Mouse (Mus musculus) liver, embryonic 12.5 days (tissue): Measurements from ENCODE around the gene Hpcal1. TPM values are rescaled to one million over a fixed set of nuclear protein-coding genes. Genes with fewer than 3 reads are reported as not detected.
A peak's percentile ranks its signal among the peaks of the same experiment; 100 is the strongest.

Experiments used
- ATAC-seq: fragments of 200-750 bp; cut with Nextera tagmentation; 2 replicates; pipeline ENCODE4 v1.8.0; 2017; ENCODE audit warnings: moderate number of reproducible peaks, mild to moderate bottlenecking, moderate library complexity
- H3K27ac ChIP-seq: fragments of 300-500 bp; sonication (generic); 2 replicates; pipeline ENCODE4 v1.5.1; 2016; ENCODE audit warnings: mild to moderate bottlenecking
- H3K27me3 ChIP-seq: fragments of 300-500 bp; sonication (generic); replicated peaks from 2 replicates; pipeline ENCODE4 v1.6.1; 2016; ENCODE audit warnings: mild to moderate bottlenecking, moderate library complexity
- H3K36me3 ChIP-seq: fragments of 300-500 bp; sonication (generic); 2 replicates; pipeline ENCODE4 v1.6.1; 2016; ENCODE audit warnings: mild to moderate bottlenecking, moderate library complexity
- H3K4me1 ChIP-seq: fragments of 300-500 bp; sonication (generic); 2 replicates; pipeline ENCODE4 v1.6.1; 2016
- H3K4me2 ChIP-seq: fragments of 300-500 bp; sonication (generic); 2 replicates; pipeline ENCODE4 v1.6.1; 2016; ENCODE audit warnings: mild to moderate bottlenecking, moderate library complexity
- H3K4me3 ChIP-seq: fragments of 300-500 bp; sonication (generic); 2 replicates; pipeline ENCODE4 v1.5.1; 2016; ENCODE audit warnings: mild to moderate bottlenecking, moderate library complexity
- H3K9ac ChIP-seq: fragments of 300-500 bp; sonication (generic); 2 replicates; pipeline ENCODE4 v1.6.1; 2016; ENCODE audit warnings: mild to moderate bottlenecking, moderate library complexity
- H3K9me3 ChIP-seq: fragments of 300-500 bp; sonication (generic); replicated peaks from 2 replicates; pipeline ENCODE4 v1.6.1; 2016; ENCODE audit warnings: mild to moderate bottlenecking, moderate library complexity
- WGBS: fragments of 180-500 bp; shearing (Covaris S2); methylation state at CpG from one replicate; pipeline ENCODE4 v1.1.7; 2016; ENCODE audit not compliant: insufficient replicate concordance; 5-methylcytosine and 5-hydroxymethylcytosine counted together
- polyA plus RNA-seq: library from polyadenylated mRNA; unstranded; fragments of >200 nt; fragmentation: Nextera tagmentation; extraction: Ambion mirVana; gene quantifications from 2 replicates; pipeline ENCODE4 v1.2.1, GENCODE M21; 2016

Hpcal1 gene
- polyA plus RNA-seq, 1 experiment from 2014 or later: 17.6 TPM

DNA sequence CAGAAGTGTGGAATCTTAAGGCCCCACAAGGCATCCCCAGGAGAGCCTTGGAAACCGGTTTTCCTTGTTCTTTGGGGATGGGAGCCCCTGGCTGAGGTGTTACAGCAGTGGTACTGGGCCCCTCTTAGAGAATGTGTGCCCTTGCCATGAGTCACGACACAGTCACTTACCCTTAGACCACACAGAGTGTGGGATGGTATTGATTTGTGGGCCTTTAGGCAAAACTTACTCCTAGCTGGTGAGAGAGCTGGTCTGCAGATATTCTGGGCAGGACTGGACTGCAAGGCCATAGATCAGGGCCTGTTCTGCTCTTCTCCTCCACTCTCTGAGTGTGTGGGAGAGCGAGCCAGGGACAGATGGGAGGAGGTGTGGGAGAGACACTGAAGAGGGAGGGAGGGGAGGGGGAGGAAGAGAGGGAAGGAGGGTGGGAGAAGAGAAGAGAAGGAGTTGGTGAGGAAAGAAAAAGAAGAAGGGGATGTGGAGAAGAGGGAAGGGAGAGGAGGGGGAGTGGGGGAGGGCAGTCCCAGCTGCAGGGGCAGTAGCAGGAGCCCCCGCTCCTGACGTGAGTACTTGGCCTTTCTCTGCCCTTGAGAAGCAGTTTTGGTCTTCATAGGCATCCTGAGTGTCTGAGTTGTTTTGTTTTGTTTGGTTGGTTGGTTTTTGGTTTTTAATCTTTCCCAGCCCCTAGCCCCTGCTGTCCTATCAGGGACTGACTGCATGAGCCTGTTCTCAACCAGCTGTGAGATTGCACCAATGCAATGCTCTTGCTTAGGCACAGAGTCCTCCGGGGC lies 42.7 kb downstream of the Hpcal1 start:
- Histone ChIP-seq H3K36me3 (no peaks in the 10 kb centered on the region), H3K9me3 (no peaks in the 10 kb centered on the region), H3K4me1 (peaks cover 65% of the 10 kb centered on the region), H3K9ac (no peak overlapping the region), H3K4me2 (no peak overlapping the region), H3K4me3 (no peak overlapping the region), H3K27me3 (no peaks in the 10 kb centered on the region), H3K27ac (no peak overlapping the region)
- no peak for ATAC-seq
- WGBS: 48% methylated on average over 6 of the region's 6 CpGs

DNA sequence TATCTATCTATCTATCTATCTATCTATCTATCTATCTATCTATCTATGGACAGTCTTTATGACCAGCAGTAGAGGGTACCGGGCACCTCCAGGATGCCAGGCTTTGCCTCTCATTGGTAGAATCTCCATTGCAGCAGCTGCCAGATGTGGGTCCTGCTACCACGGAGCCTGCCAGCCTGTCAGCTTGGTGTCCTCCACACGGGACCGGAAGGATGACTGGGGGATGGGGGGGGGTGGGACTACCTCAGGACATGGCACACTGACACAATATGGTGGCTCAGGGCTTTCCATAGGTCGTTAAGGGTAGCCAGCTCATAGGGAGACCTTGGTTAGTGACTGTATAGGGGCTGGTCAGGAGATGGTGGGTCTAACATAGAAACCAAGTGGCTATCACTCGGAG lies 45.7 kb downstream of the Hpcal1 start:
- Histone ChIP-seq H3K4me3 (no peak overlapping the region), H3K4me1 (peaks cover 82% of the 10 kb centered on the region), H3K4me2 (no peak overlapping the region), H3K9ac (0 out of 2 replicates have a peak overlapping the region, but pooled peaks have one; percentile 2), H3K27me3 (no peaks in the 10 kb centered on the region), H3K9me3 (no peaks in the 10 kb centered on the region), H3K27ac (no peak overlapping the region), H3K36me3 (no peaks in the 10 kb centered on the region)
- no peak for ATAC-seq
- 71% methylated on average over 6 of the region's 6 CpGs for WGBS

DNA sequence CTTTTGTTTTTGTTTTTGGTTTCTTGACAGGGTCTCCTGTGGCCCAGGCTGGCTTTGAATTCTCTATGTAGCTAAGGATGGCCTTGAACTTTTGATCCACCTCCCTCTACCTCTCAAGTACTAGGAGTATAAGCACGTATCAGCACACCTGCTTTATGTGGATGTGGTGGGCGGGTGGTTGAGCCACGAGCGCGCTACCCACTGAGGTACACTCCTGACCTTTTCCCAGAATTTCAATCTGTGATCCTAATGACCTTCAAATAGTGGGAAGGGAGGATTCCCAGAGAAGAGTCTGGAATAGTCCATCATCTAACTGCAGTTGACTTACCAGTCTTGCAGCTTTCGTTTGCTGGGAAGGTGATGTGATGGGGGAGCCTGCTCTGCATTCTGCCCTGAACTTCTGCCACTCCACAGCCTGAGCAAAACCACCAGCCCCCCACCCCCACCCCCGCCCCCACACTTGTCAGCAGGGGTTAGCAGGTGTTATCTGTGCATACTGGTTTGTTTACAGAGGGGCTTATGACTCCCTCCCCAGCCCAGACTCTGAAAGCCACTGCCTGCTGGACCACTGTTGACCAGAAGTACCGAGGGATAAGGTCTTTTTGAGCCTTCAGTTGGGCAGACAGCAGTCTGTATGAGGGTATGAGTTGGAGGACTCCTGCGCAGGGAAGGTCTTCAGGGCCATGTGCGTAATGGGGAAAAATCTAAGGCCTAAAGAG lies 46.4 kb downstream of the Hpcal1 start:
- Histone ChIP-seq H3K9ac (no peak overlapping the region), H3K36me3 (no peaks in the 10 kb centered on the region), H3K27me3 (no peaks in the 10 kb centered on the region), H3K9me3 (no peaks in the 10 kb centered on the region), H3K27ac (peak overlapping the region; percentile 15; the same call in 1 of the 2 replicates), H3K4me2 (no peak overlapping the region), H3K4me3 (no peak overlapping the region), H3K4me1 (peaks cover 84% of the 10 kb centered on the region)
- 52% methylated on average over 10 of the region's 10 CpGs for WGBS
- 0 out of 2 replicates have a peak, but pooled peaks have one; percentile 38 for ATAC-seq

DNA sequence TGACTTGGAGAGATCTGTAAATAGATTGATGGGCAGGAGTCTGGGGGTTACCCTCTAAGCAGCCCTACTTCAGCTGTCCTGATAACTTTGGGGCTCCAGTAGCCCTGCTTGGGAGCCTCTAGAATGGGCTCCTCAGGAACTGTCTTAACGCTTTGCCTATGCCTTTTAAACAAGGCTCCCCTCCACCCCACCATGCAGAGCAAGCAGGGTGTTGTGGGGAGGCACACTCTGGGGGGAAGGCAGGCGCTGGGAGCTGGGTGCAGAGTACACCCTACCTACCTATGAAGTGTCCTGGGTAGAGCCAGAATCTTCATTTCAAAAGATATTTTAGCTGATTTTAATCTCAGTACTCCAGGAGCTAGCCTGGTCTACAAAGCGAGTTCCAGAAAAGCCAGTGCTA lies 47.2 kb downstream of the Hpcal1 start:
- whole genome bisulfite sequencing: 54% methylated on average over 3 of the region's 3 CpGs
- no peak overlapping the region for H3K9ac ChIP-seq
- H3K9me3 ChIP-seq: no peaks in the 10 kb centered on the region
- H3K36me3 ChIP-seq: no peaks in the 10 kb centered on the region
- peak; percentile 18; the same call in 1 of the 2 replicates for ATAC-seq
- no peak overlapping the region for H3K4me2 ChIP-seq
- H3K4me3 ChIP-seq: no peak overlapping the region
- H3K27me3 ChIP-seq: no peaks in the 10 kb centered on the region
- peaks cover 84% of the 10 kb centered on the region for H3K4me1 ChIP-seq
- peak overlapping the region; percentile 15 for H3K27ac ChIP-seq

DNA sequence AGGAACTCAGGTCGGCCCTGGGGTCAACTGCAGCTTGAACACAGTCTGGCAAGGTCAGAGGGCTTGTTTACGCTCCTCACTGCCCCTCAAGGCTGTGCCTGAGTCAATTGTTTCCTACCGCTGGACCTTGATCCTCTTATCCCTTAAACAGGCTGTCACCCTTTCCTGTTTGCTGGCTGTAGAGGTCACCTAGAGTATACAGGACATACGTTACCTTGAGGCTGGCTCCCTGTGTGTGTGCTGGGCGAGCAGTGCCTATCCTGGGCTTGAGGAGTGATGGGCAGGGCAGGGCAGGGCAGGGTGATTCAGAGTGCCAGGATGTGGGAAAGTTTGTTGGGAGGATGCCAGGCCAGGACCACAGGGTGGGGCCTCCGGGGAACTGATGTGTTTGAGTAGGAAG lies 47.8 kb downstream of the Hpcal1 start:
- Histone ChIP-seq H3K9me3 (no peaks in the 10 kb centered on the region), H3K36me3 (no peaks in the 10 kb centered on the region), H3K27ac (peak overlapping the region; percentile 10; the same call in 1 of the 2 replicates), H3K4me1 (peaks cover 78% of the 10 kb centered on the region), H3K9ac (no peak overlapping the region), H3K4me3 (no peak overlapping the region), H3K27me3 (no peaks in the 10 kb centered on the region), H3K4me2 (no peak overlapping the region)
- peak; percentile 63 for ATAC-seq
- 61% methylated on average over 6 of the region's 6 CpGs for WGBS

DNA sequence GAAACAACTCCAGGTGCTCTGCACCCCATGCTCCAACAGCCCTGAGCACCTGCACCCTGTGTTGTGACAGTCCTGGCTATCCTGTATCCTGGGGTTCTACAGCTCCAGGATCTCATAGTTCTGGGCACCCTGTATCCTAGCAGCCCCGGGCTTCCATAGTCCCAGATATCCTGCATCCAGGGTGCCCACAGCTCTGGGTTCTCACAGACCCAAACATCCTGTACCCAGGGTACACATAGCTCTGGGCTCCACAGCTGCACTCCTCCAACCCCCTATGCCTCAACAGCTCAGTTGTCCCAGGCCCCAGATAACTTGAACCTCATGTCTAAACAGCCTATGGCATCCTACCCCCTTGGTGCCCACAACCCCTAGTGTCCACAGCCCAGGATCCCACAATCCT lies 49.6 kb downstream of the Hpcal1 start:
- Histone ChIP-seq H3K9me3 (no peaks in the 10 kb centered on the region), H3K9ac (no peak overlapping the region), H3K27me3 (no peaks in the 10 kb centered on the region), H3K27ac (no peak overlapping the region), H3K4me2 (no peak overlapping the region), H3K36me3 (no peaks in the 10 kb centered on the region), H3K4me3 (no peak overlapping the region), H3K4me1 (peaks cover 61% of the 10 kb centered on the region)
- ATAC-seq: no peak
- WGBS: 52% methylated on average over 1 of the region's 1 CpGs

DNA sequence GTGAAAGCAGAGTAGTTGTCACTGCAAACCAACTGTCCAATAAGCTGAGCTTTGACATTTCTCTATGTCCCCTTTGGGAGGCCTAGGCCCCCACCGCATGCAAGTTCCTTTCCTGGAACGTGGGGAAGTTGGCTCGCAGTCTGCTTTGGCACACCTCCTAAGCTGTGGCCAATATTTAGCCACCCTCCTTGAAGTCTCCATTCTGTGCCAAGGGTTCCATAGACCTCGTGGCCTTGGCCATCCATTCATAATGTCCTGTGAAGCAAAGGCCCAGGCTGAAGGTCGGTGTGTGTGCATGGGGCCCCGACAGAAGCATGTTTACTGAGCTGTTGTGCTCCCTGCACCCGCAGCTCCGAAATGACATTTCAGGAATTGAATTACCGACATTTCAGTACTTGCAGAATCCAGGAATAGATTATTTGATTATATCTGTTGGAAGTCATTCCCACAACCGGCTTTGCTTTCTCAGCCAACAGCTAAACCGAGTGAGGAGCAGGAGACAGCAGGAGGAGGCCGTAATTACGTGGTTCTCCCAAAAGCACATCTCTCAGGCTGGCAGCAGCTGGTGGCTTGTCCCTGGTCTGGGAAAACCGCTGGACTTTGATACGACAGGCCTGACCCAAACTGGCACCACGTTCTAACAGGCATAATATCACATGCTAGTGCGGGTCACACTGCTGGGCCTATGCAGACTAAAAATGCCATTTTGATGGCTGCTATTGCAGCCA lies 51.1 kb downstream of the Hpcal1 start:
- ATAC-seq: no peak
- H3K27ac ChIP-seq: no peak overlapping the region
- WGBS: 64% methylated on average over 17 of the region's 17 CpGs

DNA sequence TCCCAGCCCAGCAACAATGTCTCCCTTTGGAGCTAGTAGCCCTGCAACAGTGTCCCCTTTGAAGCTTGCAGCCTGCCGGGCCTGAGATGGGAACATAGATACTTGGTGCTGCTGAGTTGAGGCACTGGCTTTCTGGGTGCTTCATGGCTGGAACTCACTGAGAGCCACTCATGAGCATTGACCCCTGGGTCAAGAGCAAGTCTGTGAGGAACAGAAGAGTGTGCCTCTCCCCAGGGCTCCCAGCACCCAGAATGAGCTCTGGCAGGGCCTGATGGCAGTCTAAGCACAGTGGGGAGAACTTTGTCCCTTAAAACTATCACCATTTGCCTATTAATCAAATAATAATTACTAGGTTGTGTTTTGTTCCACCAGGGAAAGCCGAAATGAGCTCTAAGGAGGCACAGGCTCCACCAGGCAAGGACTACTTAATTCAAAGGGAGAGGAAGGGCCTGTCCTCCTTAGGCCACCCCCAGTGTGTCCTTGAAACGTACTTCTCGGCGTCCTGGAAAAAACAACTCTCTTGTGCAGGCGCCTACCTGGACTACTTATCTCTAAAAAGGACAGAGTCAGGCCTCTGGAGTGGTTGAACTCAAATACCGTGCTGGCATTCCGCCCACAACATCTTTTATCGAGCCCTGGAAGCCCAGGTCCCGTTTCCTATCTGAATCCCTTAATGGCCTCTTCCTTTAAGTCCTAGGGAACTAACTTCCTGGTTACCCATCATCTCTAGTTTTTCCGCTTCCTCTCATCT lies 52.1 kb downstream of the Hpcal1 start:
- no peaks in the 10 kb centered on the region for H3K9me3 ChIP-seq
- no peak overlapping the region for H3K4me2 ChIP-seq
- H3K4me3 ChIP-seq: no peak overlapping the region
- 63% methylated on average over 11 of the region's 11 CpGs for WGBS
- no peaks in the 10 kb centered on the region for H3K36me3 ChIP-seq
- ATAC-seq: no peak
- peaks cover 58% of the 10 kb centered on the region for H3K4me1 ChIP-seq
- no peak overlapping the region for H3K27ac ChIP-seq
- H3K27me3 ChIP-seq: no peaks in the 10 kb centered on the region
- H3K9ac ChIP-seq: no peak overlapping the region

More for the DNA sequence above, 51.1 kb downstream of the Hpcal1 start:
- Histone ChIP-seq H3K9ac (no peak overlapping the region), H3K27me3 (no peaks in the 10 kb centered on the region), H3K9me3 (no peaks in the 10 kb centered on the region), H3K36me3 (no peaks in the 10 kb centered on the region), H3K4me1 (peaks cover 59% of the 10 kb centered on the region), H3K4me3 (no peak overlapping the region), H3K4me2 (no peak overlapping the region)

DNA sequence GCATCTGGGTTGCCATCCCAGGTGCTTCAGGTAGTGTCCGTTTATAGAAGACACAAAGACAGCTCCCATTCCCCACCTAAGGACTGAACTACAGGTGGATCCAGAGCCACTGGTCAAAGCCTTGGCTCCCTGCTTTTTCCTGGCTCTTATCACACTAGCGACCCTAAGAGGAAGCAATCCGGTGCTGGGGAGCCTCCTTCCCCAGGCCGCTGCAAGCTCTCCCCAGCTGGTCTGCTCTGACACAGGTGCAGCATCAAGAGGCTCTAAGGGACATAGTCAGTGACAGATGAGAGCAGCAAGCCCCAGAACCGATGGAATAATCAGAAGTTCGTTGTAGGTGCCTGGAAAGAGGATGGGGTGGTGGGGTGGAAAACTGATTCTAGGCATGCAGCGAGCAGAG lies 54.8 kb downstream of the Hpcal1 start:
- H3K4me1 ChIP-seq: peaks cover 60% of the 10 kb centered on the region
- ATAC-seq: no peak

DNA sequence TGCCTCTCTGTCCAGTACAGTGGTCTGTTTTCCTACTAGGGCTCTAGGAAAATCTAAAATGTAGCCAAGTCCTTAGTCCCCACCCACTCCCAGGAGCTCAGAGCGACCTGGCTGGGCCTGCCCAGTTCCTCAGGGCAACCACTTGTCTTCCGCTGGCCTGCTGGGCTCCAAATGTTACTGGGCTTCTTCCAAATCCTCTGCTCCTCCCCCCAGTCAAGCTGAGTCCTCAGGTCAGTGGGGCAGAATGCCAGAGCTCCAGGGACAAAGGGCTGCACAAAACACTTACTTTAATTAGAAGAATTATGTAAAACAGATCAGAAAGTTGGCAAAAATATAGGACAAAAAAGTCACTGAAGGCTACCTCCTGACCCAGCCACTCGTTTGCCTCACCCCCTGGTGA lies 56.1 kb downstream of the Hpcal1 start:
- 37% methylated on average over 3 of the region's 3 CpGs for WGBS
- no peaks in the 10 kb centered on the region for H3K36me3 ChIP-seq
- ATAC-seq: no peak
- H3K4me1 ChIP-seq: peaks cover 55% of the 10 kb centered on the region
- H3K27me3 ChIP-seq: no peaks in the 10 kb centered on the region
- no peak overlapping the region for H3K4me3 ChIP-seq
- H3K9ac ChIP-seq: no peak overlapping the region
- no peak overlapping the region for H3K27ac ChIP-seq
- no peak overlapping the region for H3K4me2 ChIP-seq
- no peaks in the 10 kb centered on the region for H3K9me3 ChIP-seq

More for the DNA sequence above, 54.8 kb downstream of the Hpcal1 start:
- Histone ChIP-seq H3K27ac (no peak overlapping the region), H3K4me2 (no peak overlapping the region), H3K4me3 (no peak overlapping the region), H3K36me3 (no peaks in the 10 kb centered on the region), H3K9me3 (no peaks in the 10 kb centered on the region), H3K27me3 (no peaks in the 10 kb centered on the region), H3K9ac (no peak overlapping the region)
- WGBS: 61% methylated on average over 7 of the region's 7 CpGs
